Mouse (Mus musculus): ENCODE data around the gene Ildr2. TPM values are rescaled to one million over a fixed set of nuclear protein-coding genes. Genes with fewer than 3 reads are reported as not detected.

The Ildr2 gene
- total and polyA plus RNA-seq, 2 experiments, result 6.6 to 20.7 TPM

- Histone ChIP-seq H3K4me1 (ENCODE audit: control insufficient read depth, insufficient read depth, low read length) (no peaks in the 10 kb centered on the region), H3K4me3 (ENCODE audit: insufficient read depth, low read depth, low read length) (no peak within 1 kb of the TSS), H3K27ac (replicated peaks; ENCODE audit: insufficient read depth, low read depth, low read length) (no peak within 1 kb of the TSS), H3K36me3 (ENCODE audit: control insufficient read depth, insufficient read depth, low read length) (no peaks in the 10 kb centered on the region), H3K79me2 (ENCODE audit: control insufficient read depth, insufficient read depth, low read length) (no peaks in the 10 kb centered on the region), H3K9ac (ENCODE audit: low read depth, low read length) (no peak within 1 kb of the TSS), H3K27me3 (ENCODE audit: control insufficient read depth, insufficient read depth, low read length) (no peaks in the 10 kb centered on the region)
- no peak for DNase-seq (ENCODE audit: extremely low read depth, low read depth, low spot score)
- TF ChIP-seq CTCF (IDR thresholded peaks at IDR 0.05; ENCODE audit: low read depth, low read length) (no peak), POLR2A (IDR thresholded peaks at IDR 0.05; ENCODE audit: extremely low read depth, insufficient read depth, low read length) (no peak)
- WGBS, result 85% methylated on average over 53 of the region's 53 CpGs
Measured at GRCm38 (mm10) chr1:166238315-166238969, 15.5 kb upstream of the Ildr2 start, which contains the start of gene Mael. Mael (minus strand) TSS chr1:166238747.

GRCm38 (mm10) chr1:166244285-166244684 lies 9.7 kb upstream of the Ildr2 start:
- Histone ChIP-seq H3K4me1 (ENCODE audit: control insufficient read depth, insufficient read depth, low read length) (no peaks in the 10 kb centered on the region), H3K79me2 (ENCODE audit: control insufficient read depth, insufficient read depth, low read length) (no peaks in the 10 kb centered on the region), H3K27me3 (ENCODE audit: control insufficient read depth, insufficient read depth, low read length) (no peaks in the 10 kb centered on the region), H3K27ac (replicated peaks; ENCODE audit: insufficient read depth, low read depth, low read length) (no peak overlapping the region), H3K9ac (ENCODE audit: low read depth, low read length) (no peak overlapping the region), H3K36me3 (ENCODE audit: control insufficient read depth, insufficient read depth, low read length) (no peaks in the 10 kb centered on the region), H3K4me3 (ENCODE audit: insufficient read depth, low read depth, low read length) (no peak overlapping the region)
- TF ChIP-seq CTCF (IDR thresholded peaks at IDR 0.05; ENCODE audit: low read depth, low read length), result no peak
- 77% methylated on average over 6 of the region's 6 CpGs for WGBS
- DNase-seq (ENCODE audit: extremely low read depth, low read depth, low spot score), result no peak

- no peaks in the 10 kb centered on the region for H3K27me3 ChIP-seq (ENCODE audit: control insufficient read depth, insufficient read depth, low read length)
- H3K36me3 ChIP-seq (ENCODE audit: control insufficient read depth, insufficient read depth, low read length), result no peaks in the 10 kb centered on the region
- DNase-seq (ENCODE audit: extremely low read depth, low read depth, low spot score), result no peak
- TF ChIP-seq POLR2A (IDR thresholded peaks at IDR 0.05; ENCODE audit: extremely low read depth, insufficient read depth, low read length) (no peak), CTCF (IDR thresholded peaks at IDR 0.05; ENCODE audit: low read depth, low read length) (no peak)
- no peak overlapping the region for H3K4me3 ChIP-seq (ENCODE audit: insufficient read depth, low read depth, low read length)
- peaks cover 7% of the 10 kb centered on the region for H3K4me1 ChIP-seq (ENCODE audit: control insufficient read depth, insufficient read depth, low read length)
- no peak overlapping the region for H3K9ac ChIP-seq (ENCODE audit: low read depth, low read length)
- no peak overlapping the region for H3K27ac ChIP-seq (replicated peaks; ENCODE audit: insufficient read depth, low read depth, low read length)
- WGBS, result 69% methylated on average over 8 of the region's 8 CpGs
- H3K79me2 ChIP-seq (ENCODE audit: control insufficient read depth, insufficient read depth, low read length), result peaks cover 14% of the 10 kb centered on the region
Measured at GRCm38 (mm10) chr1:166255091-166255490, 1.2 kb downstream of the Ildr2 start.

- WGBS, result 71% methylated on average over 2 of the region's 2 CpGs
- DNase-seq (ENCODE audit: extremely low read depth, low read depth, low spot score), result no peak
- H3K9ac ChIP-seq (ENCODE audit: low read depth, low read length), result no peak overlapping the region
- TF ChIP-seq POLR2A (IDR thresholded peaks at IDR 0.05; ENCODE audit: extremely low read depth, insufficient read depth, low read length) (no peak), CTCF (IDR thresholded peaks at IDR 0.05; ENCODE audit: low read depth, low read length) (no peak)
- H3K27ac ChIP-seq (replicated peaks; ENCODE audit: insufficient read depth, low read depth, low read length), result no peak overlapping the region
- H3K36me3 ChIP-seq (ENCODE audit: control insufficient read depth, insufficient read depth, low read length), result no peaks in the 10 kb centered on the region
- H3K27me3 ChIP-seq (ENCODE audit: control insufficient read depth, insufficient read depth, low read length), result no peaks in the 10 kb centered on the region
- H3K4me1 ChIP-seq (ENCODE audit: control insufficient read depth, insufficient read depth, low read length), result peaks cover 7% of the 10 kb centered on the region
- H3K4me3 ChIP-seq (ENCODE audit: insufficient read depth, low read depth, low read length), result no peak overlapping the region
- H3K79me2 ChIP-seq (ENCODE audit: control insufficient read depth, insufficient read depth, low read length), result peaks cover 18% of the 10 kb centered on the region
Measured at GRCm38 (mm10) chr1:166255651-166256050, 1.7 kb downstream of the Ildr2 start.

- no peak for DNase-seq (ENCODE audit: extremely low read depth, low read depth, low spot score)
- TF ChIP-seq CTCF (IDR thresholded peaks at IDR 0.05; ENCODE audit: low read depth, low read length), result no peak
- no peak for TF ChIP-seq POLR2A (IDR thresholded peaks at IDR 0.05; ENCODE audit: extremely low read depth, insufficient read depth, low read length)
- Histone ChIP-seq H3K27ac (replicated peaks; ENCODE audit: insufficient read depth, low read depth, low read length) (no peak overlapping the region), H3K36me3 (ENCODE audit: control insufficient read depth, insufficient read depth, low read length) (no peaks in the 10 kb centered on the region), H3K4me3 (ENCODE audit: insufficient read depth, low read depth, low read length) (no peak overlapping the region), H3K4me1 (ENCODE audit: control insufficient read depth, insufficient read depth, low read length) (peaks cover 7% of the 10 kb centered on the region), H3K79me2 (ENCODE audit: control insufficient read depth, insufficient read depth, low read length) (peaks cover 18% of the 10 kb centered on the region), H3K27me3 (ENCODE audit: control insufficient read depth, insufficient read depth, low read length) (no peaks in the 10 kb centered on the region), H3K9ac (ENCODE audit: low read depth, low read length) (no peak overlapping the region)
- 49% methylated on average over 6 of the region's 6 CpGs for WGBS
Measured at GRCm38 (mm10) chr1:166256302-166256701, 2.4 kb downstream of the Ildr2 start.

GRCm38 (mm10) chr1:166256898-166257297 lies 3.0 kb downstream of the Ildr2 start:
- Histone ChIP-seq H3K4me1 (ENCODE audit: control insufficient read depth, insufficient read depth, low read length) (peaks cover 7% of the 10 kb centered on the region), H3K79me2 (ENCODE audit: control insufficient read depth, insufficient read depth, low read length) (peaks cover 18% of the 10 kb centered on the region), H3K27me3 (ENCODE audit: control insufficient read depth, insufficient read depth, low read length) (no peaks in the 10 kb centered on the region), H3K9ac (ENCODE audit: low read depth, low read length) (no peak overlapping the region), H3K36me3 (ENCODE audit: control insufficient read depth, insufficient read depth, low read length) (no peaks in the 10 kb centered on the region), H3K27ac (replicated peaks; ENCODE audit: insufficient read depth, low read depth, low read length) (no peak overlapping the region), H3K4me3 (ENCODE audit: insufficient read depth, low read depth, low read length) (no peak overlapping the region)
- no peak for TF ChIP-seq CTCF (IDR thresholded peaks at IDR 0.05; ENCODE audit: low read depth, low read length)
- no peak for TF ChIP-seq POLR2A (IDR thresholded peaks at IDR 0.05; ENCODE audit: extremely low read depth, insufficient read depth, low read length)
- 87% methylated on average over 4 of the region's 4 CpGs for WGBS
- no peak for DNase-seq (ENCODE audit: extremely low read depth, low read depth, low spot score)
